Mouse (Mus musculus): Measurements from ENCODE around the gene Nop2.

GRCm38 (mm10) chr6:125173256-125173655, 41.5 kb downstream of the Nop2 start:
- TF ChIP-seq CTCF (IDR thresholded peaks at IDR 0.05; ENCODE audit: control insufficient read depth, insufficient read depth, insufficient replicate concordance, low read depth, low read length) (no peak), POLR2A (IDR thresholded peaks at IDR 0.05; ENCODE audit: control insufficient read depth, low read depth, low read length) (no peak)

All from testis, adult 2 months (tissue).